Mouse (Mus musculus) erythroblast, embryonic 14.5 days (primary cell): ENCODE measurements at regions not wholly inside any gene's neighbourhood (a gene's known extent, or its start where the extent isn't known, plus 50 kb on each side); places are given as distances from the start of the nearest gene placed in this dataset.

Experiments used
- H3K27me3 ChIP-seq: 2 replicates; pipeline ENCODE4 v1.6.1; 2012; ENCODE audit warnings: inconsistent platforms; ENCODE audit not compliant: control insufficient read depth
- H3K36me3 ChIP-seq: 2 replicates; pipeline ENCODE4 v1.6.1; 2012; ENCODE audit warnings: mild to moderate bottlenecking, inconsistent platforms; ENCODE audit not compliant: control insufficient read depth
- H3K4me1 ChIP-seq: 2 replicates; pipeline ENCODE4 v1.6.1; 2012; ENCODE audit warnings: inconsistent platforms; ENCODE audit not compliant: control insufficient read depth
- H3K4me3 ChIP-seq: replicated peaks from 2 replicates; pipeline ENCODE3; 2012; ENCODE audit warnings: moderate library complexity, mild to moderate bottlenecking, inconsistent platforms
- H3K9me3 ChIP-seq: 2 replicates; pipeline ENCODE4 v1.6.1; 2012; ENCODE audit warnings: low read length, inconsistent platforms, mixed read lengths; ENCODE audit not compliant: control insufficient read depth
- GATA1 ChIP-seq: IDR thresholded peaks from 2 replicates; pipeline ENCODE4 v1.6.1; 2012; ENCODE audit warnings: low read length, inconsistent platforms, mixed read lengths
- TAL1 ChIP-seq: IDR thresholded peaks from 3 replicates; pipeline ENCODE4 v1.6.1; 2012; ENCODE audit warnings: low read length, inconsistent platforms, mixed read lengths

GRCm38 (mm10) chr6:99933404-99933803 is 207.2 kb upstream of the Prok2 start:
- Histone ChIP-seq H3K4me1 (peaks cover 2% of the 10 kb centered on the region; the same call in 1 of the 2 replicates), H3K9me3 (no peaks in the 10 kb centered on the region), H3K36me3 (no peaks in the 10 kb centered on the region), H3K27me3 (no peaks in the 10 kb centered on the region), H3K4me3 (no peak overlapping the region)
- no peak for TF ChIP-seq TAL1
- no peak for TF ChIP-seq GATA1

DNA sequence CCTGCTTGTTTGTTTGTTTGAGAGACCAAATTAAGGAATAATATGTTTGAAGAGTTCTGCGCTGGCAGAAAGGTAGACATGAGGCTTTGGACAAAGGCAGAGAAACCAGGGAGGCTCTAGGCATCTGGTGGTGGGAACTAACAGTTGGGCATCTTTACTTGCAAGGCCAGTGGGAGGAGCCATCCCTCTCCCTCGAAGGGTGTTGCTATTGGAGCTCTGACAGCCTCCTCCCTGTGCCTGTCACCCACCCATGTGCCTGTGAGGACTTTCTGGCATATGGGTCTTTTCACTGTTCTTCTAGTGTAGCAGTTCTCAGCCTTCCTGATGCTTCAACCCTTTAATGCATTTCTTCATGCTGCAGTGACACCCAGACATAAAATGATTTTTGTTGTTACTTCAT is 206.7 kb upstream of the Prok2 start:
- TF ChIP-seq GATA1 (no peak), TAL1 (no peak)
- peaks cover 2% of the 10 kb centered on the region; the same call in 1 of the 2 replicates for H3K4me1 ChIP-seq

DNA sequence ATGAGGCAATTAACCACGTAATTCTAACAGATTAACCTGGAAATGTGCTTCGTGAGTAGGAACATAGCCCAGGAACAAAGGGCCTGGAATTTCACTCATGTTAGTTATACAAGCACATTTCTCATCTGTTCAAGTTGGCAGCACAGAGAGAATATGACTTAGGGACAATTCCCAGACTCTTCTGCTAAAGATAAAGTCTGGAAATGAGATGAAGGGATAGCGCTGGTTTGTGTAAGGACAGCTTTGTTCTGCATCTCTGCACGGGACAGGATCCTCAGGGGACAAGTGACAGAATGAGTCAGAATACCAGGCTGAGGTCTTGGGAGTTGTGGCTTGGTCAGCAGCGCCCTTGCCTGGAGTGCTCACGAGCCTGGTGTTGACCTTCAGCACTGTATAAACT is 206.2 kb upstream of the Prok2 start:
- no peaks in the 10 kb centered on the region for H3K27me3 ChIP-seq
- no peaks in the 10 kb centered on the region for H3K9me3 ChIP-seq
- H3K4me1 ChIP-seq, result peaks cover 2% of the 10 kb centered on the region; the same call in 1 of the 2 replicates
- TF ChIP-seq GATA1, result no peak
- no peak for TF ChIP-seq TAL1
- no peak overlapping the region for H3K4me3 ChIP-seq
- no peaks in the 10 kb centered on the region for H3K36me3 ChIP-seq

More for the DNA sequence above, 206.7 kb upstream of the Prok2 start:
- Histone ChIP-seq H3K27me3 (no peaks in the 10 kb centered on the region), H3K9me3 (no peaks in the 10 kb centered on the region), H3K36me3 (no peaks in the 10 kb centered on the region), H3K4me3 (no peak overlapping the region)

DNA sequence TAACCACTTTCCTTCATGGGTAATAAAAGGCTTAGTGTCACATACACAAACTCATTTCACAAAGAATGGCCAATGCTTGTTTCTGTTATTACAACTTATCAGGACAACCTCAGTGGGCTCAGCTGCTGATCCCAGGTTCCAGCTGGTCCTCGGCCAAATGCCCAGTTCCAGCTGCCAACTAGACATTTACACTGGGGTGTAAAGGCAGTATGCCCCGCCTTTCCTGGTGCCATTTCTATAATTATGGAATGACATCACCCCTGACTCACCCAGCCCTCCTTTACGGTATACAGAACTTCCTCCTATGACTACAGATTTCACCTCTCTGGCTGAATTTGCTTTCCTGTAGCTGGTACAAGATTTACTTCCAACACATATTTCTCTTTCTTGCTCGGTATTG is 205.4 kb upstream of the Prok2 start:
- Histone ChIP-seq H3K4me3 (no peak overlapping the region), H3K9me3 (no peaks in the 10 kb centered on the region), H3K4me1 (peaks cover 2% of the 10 kb centered on the region; the same call in 1 of the 2 replicates), H3K27me3 (no peaks in the 10 kb centered on the region), H3K36me3 (no peaks in the 10 kb centered on the region)
- no peak for TF ChIP-seq TAL1
- TF ChIP-seq GATA1, result no peak

GRCm38 (mm10) chr6:99930316-99930715 is 204.1 kb upstream of the Prok2 start:
- Histone ChIP-seq H3K9me3 (no peaks in the 10 kb centered on the region), H3K27me3 (no peaks in the 10 kb centered on the region), H3K36me3 (no peaks in the 10 kb centered on the region), H3K4me1 (peaks cover 2% of the 10 kb centered on the region; the same call in 1 of the 2 replicates), H3K4me3 (no peak overlapping the region)
- no peak for TF ChIP-seq GATA1
- no peak for TF ChIP-seq TAL1

GRCm38 (mm10) chr6:99927933-99928555 is 201.9 kb upstream of the Prok2 start:
- no peaks in the 10 kb centered on the region for H3K9me3 ChIP-seq
- no peak for TF ChIP-seq GATA1
- TF ChIP-seq TAL1, result no peak

DNA sequence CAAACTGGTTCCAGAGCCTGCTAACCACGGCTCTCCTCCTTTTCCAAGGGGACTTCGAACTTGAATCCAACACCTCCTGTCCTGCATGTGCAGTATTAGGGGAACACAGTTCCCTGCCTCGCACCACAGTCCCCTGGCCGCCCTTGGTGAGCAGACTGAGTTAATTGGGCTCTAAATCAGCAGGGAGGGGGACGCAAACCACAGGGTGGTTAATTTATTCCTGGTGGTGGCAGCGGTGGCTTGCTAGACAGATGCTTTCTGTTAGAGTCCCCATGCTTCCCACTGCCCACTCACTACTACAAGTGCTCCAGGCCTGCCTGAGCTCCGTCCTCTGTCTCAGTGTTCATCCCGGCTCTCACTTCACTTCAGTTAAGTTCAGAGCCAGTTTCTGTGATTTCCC is 198.0 kb upstream of the Prok2 start:
- Histone ChIP-seq H3K9me3 (no peaks in the 10 kb centered on the region), H3K27me3 (no peaks in the 10 kb centered on the region), H3K4me1 (no peaks in the 10 kb centered on the region), H3K36me3 (no peaks in the 10 kb centered on the region), H3K4me3 (no peak overlapping the region)
- TF ChIP-seq TAL1 (no peak), GATA1 (no peak)

More at GRCm38 (mm10) chr6:99927933-99928555, 201.9 kb upstream of the Prok2 start:
- Histone ChIP-seq H3K27me3 (no peaks in the 10 kb centered on the region), H3K4me1 (no peaks in the 10 kb centered on the region), H3K36me3 (no peaks in the 10 kb centered on the region), H3K4me3 (no peak overlapping the region)

- Histone ChIP-seq H3K4me3 (no peak overlapping the region), H3K27me3 (no peaks in the 10 kb centered on the region), H3K36me3 (no peaks in the 10 kb centered on the region), H3K9me3 (no peaks in the 10 kb centered on the region), H3K4me1 (no peaks in the 10 kb centered on the region)
- TF ChIP-seq TAL1 (no peak), GATA1 (no peak)
These were observed 195.8 kb upstream of the Prok2 start for GRCm38 (mm10) chr6:99921966-99922365.

GRCm38 (mm10) chr6:99919816-99920562 is 193.8 kb upstream of the Prok2 start:
- H3K4me1 ChIP-seq, result no peaks in the 10 kb centered on the region
- TF ChIP-seq TAL1, result no peak
- TF ChIP-seq GATA1, result no peak
- no peak overlapping the region for H3K4me3 ChIP-seq
- H3K9me3 ChIP-seq, result no peaks in the 10 kb centered on the region
- no peaks in the 10 kb centered on the region for H3K36me3 ChIP-seq
- no peaks in the 10 kb centered on the region for H3K27me3 ChIP-seq
